Mouse (Mus musculus) E14TG2a.4 (cell line): Measurements from ENCODE around the gene Plekhg1.

ENCODE experiments used
- CTCF ChIP-seq: conservative IDR thresholded peaks from 2 replicates; pipeline ENCODE4 v1.5.1; 2014; ENCODE audit warnings: low read length
- POU5F1 ChIP-seq: IDR thresholded peaks from 2 replicates; pipeline ENCODE4 v1.6.1; 2014; ENCODE audit warnings: low read length, borderline replicate concordance

DNA sequence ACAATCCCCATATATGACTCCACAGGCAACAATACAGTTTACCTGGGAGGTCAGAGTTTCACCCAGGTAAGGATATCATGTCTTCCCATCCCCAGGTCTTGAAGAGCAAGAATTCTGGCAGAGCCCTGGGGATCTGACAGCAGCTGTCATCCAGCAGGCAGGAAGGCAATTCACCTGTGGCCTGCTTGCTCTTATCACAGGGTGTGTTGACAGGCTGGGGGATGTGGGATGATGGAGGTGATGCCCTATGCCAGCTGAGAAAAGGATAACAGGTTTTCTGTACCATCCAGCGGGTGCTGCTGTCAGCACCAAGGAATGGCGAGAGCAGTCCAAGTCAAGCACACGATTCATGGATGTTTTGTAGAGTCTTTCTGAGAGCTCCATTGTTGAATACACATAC is 30.1 kb upstream of the Plekhg1 start:
- TF ChIP-seq POU5F1 (no peak), CTCF (no peak)
